Mouse (Mus musculus) brain, embryonic 18.5 days (tissue): ENCODE measurements around the gene Gab1.

ENCODE experiments used
- DNase-seq: peaks from one replicate; pipeline ENCODE4 v3.0.0-alpha.2; 2012; ENCODE audit warnings: low read depth, low spot score

The Gab1 gene

DNA sequence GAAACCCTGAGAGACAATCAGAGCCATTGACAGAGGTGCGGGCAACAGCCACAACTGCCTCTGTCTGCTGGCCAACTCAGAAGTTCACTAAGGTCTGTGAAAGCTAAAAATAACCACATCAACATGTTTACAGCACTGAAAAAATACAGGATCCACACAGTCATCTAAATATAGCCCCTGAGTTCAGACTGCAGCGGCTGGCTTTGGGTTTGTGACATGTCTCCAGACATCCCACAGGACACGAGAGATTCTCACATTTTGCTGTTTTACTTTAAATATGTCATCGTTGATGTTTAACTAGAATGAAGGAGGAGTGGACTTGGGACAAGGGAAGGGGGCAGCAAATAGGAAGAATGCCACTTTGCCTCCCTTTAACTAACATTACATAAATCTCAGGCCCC, 68.7 kb downstream of the Gab1 start:
- DNase-seq = no peak

DNA sequence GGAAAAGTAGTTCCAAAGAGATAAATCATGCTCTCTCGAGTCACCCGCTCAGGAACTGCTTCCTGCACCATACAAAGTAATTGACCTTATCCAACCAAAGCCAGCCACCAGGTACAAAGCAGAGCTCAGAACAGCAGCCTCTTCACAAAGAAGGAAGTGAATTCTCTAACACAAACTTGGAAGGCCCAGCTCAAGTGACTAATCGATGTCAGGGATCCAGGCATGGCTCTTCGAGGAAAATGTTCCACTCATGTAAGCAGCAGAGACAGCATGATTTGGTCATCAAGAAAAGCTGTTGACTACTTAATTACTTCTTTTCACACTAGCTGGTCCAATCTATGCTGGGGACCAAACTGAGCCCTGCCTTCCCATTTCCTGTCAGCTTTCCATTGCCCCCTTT, 69.4 kb downstream of the Gab1 start:
- DNase-seq = no peak

DNA sequence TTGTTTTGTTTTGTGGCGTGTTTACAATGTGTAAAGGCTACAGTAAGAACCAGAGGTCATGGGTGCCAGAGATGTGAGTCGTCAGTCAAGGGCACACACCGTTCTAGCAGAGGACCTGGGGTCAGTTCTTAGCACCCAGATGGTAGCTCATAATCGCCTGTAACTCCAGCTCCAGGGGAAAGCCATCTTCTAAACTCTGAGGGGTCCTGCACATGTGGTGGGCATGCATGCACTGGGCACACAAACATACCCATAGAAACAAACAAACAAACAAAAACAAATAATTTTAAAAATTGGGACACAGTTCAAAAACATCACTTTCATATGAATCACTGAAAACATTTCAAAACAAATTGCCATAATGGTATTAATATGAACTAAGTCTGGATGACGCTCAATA, 69.9 kb downstream of the Gab1 start:
- no peak for DNase-seq

DNA sequence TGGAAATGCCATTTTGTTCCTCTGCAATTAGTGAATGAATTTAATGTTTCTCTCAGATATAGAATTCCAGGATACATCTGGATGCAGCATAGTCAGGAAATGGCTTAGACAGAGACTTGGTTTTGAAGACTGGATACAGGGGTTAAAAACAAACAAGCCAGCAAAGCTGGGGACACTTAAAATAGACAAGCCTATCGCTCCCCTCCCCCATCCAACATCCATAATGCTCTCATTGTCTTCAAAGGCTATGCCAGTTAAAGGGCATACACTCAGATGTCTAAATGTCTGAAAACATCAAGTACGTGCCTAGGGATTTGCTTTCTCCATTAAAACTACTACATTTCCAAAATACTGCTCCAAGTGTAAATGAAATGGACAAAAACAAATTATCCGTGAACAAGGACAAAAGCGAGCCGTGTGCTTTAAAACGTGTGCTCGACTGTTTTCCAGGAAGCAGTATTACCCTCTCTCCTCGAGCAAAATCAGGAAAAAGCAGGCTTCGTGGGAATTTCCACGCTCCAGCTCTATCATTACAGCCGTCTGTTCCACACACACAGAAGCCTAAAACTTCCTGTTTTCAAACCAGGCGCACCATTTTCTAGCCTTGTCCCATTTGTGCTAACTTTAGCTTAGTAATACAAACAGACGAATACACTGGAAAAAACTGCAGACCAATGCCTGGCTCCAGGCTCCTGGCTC, 72.4 kb downstream of the Gab1 start:
- DNase-seq = no peak

DNA sequence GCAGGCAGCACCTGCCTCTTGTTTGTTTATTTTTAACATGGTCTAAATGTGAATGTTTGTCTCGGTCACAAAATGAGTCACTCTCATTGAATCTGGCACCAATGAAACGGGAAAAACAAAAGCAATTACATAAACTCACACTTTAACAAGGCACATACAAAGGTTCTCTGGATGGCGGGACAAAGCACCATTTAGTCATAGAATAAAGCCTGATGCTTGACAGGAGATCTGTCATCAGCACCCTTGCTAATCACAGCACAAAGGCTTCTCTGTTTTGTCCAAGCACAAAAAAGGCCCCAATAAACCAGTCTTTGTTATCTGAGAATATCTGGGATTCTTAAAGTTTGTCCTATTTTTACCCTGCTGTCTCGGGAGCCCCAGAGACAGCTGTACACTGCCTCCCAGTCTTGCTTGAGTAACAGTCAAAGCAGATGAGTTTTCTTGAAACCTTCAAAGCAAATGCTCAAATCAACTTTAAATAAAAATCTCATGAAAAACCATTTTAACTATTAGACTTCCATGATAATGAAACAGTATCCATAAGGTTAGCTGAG, 76.2 kb downstream of the Gab1 start:
- no peak for DNase-seq

DNA sequence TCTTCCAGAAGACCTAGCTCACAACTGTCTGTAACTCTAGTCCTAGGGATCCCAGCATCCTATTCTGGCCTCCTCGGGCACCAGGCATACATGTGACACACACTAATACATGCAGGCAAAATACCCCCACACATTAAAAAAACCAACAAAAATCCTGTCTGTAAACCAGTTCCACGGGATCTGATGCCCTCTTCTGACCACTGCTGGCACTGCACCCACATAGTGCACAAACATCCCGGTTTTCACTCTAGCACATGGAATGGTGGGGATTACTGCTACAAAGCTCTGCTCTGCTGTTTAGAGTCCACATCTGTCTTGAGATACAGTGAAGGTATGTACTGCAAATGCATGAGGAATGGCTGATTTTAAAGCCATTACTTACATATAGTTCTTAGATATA, 81.5 kb downstream of the Gab1 start:
- no peak for DNase-seq

DNA sequence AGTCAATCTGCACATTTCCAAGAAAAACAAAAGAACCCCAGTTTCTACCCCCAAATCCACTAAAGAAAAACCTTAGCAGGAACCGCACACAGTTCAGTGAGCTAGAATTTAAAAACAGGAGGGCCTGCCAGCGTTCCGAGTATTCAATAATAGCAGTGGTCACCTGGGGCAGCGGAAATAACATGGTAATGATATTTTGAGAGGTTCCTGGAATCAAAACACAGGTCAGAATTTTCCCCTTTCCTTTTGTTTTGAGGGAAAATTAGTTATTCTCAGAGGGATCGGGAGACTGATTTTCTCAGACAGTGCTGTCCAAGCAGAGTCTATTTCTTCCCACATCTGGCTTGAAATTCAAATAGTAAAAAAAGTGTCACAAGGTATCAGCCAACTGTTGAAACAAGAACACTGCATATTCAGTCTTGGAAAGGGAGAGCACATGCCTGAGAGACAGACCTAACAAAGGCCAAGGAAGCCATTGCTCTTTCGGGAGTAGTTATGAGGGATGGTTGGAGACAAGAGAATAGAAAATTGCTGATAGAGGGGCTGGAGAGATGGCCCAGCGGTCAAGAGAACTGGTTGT, 82.0 kb downstream of the Gab1 start:
- no peak for DNase-seq

DNA sequence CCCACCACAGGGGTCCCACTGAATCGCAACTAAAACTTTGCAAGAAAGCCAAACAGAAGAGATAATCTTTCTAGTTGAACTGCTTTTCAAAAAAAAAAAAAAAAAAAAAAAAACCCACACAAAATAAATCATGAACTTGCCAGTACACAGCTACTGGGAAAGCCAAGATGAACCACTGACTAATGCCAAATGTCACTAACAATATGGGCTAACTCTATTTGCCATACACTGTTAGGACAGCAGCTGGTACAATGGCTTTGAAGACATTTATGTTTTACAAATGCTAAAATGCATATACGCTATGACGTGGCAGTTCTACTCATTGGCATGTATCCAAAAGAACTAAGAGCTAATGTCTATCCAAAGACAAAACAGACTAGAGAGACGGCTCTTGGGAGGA, 84.2 kb downstream of the Gab1 start:
- no peak for DNase-seq

DNA sequence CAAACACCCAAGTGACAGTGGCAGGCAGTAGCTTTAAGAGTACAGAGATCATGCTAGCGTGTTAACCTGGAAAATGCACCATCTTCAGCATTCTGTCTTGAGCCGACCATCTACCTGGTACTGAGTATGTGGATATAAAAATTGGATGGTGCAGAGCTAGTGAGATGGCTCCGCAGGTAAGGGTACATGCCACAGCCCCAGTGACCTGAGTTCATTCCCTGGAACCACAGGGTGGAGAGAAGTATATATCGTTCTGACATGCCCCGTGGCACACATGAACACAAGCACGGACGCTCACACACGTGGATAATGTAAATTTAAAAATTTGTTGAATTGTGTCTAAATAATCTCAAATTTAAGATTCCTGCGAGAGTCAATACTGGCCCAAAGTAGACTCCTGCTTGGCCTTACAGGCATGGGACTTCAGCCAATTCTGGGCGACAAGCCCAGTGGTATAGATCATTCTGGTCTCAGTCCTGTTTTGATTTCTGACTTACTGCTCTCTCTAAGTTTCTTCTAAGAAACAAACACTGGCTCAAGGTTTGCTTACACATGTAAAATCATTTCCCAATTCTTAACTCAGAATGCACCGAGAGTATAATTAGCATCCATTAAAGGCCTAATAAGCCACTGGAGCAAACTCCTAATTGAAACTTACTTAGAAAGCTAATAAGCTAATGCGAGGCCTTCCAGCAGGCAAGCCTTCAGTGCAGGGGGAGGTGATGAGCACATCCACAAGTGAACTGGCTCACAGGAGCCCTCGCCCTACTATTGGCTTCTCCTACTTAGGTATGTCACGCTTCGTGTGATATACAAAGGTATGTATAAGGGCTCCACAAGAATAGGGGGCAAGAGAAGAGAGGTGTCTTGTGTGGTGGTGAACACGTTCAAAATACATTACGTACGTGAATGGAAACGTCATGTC, 85.5 kb downstream of the Gab1 start:
- DNase-seq = no peak

DNA sequence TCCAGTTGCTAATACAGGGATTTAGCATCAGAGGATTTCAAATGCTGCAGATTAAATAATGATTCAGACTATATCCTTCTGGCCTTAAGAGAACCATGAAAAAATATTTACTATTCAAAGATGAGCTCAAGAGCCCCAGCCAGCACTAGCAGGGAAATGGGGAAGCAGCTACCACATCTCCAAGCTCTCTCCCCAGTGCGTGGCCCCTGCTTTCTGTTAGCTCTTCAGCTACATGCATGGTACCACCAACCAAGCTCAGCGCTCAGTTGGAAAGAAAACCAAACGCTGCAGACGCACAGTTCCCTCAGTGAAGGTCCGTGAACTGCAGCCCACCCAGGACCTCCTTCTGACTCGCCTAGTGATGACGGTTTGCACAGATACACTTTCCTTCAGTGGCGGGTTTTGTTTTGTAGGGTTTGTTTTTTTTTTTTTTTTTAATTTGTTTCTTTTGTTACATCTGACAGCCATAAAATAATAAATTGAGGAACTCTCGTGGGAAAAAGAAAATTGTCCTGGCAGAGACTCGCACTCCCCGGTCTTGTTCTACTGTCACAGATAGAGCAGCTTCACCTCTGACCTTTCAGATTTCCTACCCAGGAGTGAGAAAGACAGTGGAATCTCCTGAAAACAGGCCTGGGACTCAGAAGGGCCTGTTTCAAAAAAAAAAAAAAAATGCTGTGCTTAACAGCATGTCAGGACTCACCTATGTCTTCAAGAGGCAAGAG, 86.4 kb downstream of the Gab1 start:
- no peak for DNase-seq

DNA sequence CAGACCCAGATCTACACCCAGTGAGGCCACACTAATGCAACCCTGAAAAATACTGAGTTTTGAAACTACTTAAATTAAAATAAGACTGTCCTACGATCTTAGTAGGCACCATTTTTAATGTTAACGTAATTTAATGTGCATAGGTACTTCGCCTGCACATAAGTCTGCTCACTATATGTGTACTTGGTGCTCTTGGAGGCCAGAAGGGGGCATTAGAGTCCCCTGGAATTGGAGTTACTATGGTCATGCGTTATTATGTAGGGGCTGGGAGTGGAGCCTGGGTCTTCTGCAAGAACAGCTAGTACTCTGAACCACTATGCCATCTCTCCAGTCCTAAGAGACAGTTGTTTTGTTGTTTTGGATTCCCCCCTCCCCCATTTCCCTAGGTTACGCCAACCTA, 88.1 kb downstream of the Gab1 start:
- DNase-seq = no peak

DNA sequence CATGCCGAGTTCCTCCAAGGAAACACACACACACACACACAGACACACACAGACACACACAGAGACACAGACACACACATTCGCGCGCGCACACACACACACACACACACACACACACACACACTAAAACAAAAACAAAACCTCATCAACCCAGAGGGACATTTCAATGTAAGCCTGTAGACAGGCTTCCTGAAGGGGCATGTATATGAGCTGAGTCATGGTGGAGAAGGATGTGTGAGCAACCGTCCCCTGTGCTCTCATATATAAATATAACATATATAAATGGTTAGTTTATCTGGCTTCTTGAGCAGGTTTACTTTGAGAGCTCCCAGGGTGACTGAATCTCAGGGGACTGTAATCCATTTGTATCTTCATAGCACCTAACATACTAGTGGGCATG, 91.0 kb downstream of the Gab1 start:
- DNase-seq = no peak

DNA sequence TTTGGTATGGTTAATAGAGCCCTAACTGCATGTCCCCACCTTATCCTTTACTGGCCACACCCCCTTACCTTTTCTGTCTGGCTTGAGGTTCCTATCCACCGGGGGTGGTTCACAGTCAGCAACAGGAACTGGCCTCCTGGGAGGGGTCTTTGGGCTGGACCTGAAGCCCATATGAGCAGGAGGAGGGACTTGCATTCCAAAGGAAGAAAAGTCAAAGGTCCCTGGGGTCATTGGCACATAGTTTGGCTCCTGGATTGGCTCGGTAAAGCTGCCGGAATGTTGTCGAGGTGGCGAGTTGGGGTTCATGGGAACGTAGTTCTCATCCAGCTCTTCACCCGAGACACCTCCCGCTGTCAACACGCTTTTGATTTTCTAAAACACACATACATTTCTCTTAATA, 95.8 kb downstream of the Gab1 start:
- no peak for DNase-seq

DNA sequence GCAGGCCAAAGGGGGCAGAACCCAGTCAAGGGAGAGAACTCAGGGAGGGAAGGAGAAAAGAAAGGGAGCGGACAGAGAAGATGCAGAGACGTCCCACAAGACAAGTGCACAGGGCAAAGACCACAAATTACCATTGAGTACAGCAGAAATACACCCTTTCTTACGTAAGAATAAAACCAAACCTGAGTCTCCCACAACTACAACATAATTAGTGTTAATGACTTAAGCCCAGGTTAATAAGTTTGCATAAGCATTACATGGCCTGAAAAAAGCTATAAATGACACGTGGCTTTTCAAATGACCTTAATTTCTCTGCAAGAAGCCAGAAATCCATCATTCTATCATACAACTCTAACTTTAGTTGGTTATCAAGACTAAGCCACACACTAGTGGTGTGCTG, 97.0 kb downstream of the Gab1 start:
- DNase-seq = no peak

DNA sequence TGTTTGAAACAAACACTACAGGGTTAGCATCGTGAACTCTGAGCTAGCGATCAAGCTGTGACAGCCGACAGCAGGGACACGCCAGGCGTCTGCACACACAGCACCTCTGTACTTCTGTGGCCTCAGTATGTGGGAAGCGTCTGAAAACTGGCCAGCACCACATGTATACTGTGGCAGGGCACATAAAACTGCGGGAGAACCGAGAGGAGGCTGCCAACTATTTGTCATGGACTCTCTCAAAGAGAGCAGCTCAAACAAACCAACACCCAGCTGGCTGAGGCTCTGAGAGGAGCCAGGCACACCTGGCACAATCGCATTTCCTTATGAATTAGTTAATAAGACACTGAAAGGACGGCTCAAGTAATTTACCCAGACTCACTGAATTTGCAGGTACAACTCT, 99.0 kb downstream of the Gab1 start:
- DNase-seq = no peak

DNA sequence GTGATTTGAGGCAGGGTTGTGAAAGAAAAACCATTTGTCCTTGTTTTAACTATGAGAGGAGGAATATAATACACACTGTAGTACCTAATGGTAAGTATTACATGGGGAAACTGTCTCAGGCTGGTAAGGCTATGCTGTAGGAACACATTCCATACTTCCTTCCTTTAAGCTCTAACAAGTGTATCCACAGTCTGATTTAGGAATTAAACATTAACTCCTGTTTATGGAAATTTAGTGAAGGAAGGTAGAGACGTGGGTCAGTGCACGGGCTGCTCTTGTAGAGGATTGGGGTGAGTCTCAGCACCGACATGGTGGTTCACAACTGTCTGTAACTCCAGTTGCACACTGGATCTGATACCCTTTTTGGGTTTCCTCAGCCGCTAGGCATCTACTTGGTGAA, 100.0 kb downstream of the Gab1 start:
- no peak for DNase-seq

DNA sequence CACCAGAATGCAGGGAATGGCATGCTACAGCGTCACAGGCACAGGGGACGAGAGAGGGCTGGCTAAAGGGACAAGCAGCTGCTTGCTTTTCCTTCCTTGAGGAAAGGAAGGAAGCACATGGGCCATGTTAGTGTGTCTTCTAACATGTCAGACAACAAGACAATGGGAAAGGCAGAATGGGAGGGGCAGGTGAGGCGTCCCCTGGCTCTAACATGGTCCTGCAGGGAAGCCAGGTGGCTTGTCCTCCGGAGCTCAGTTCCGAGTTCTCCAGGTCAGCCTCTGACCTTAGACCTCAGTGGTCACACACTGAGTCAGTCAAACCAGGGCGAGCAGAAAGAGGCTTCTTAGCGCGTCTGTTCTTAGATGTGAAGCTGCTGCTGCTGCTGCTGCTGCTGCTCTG, 103.9 kb downstream of the Gab1 start:
- DNase-seq = no peak

DNA sequence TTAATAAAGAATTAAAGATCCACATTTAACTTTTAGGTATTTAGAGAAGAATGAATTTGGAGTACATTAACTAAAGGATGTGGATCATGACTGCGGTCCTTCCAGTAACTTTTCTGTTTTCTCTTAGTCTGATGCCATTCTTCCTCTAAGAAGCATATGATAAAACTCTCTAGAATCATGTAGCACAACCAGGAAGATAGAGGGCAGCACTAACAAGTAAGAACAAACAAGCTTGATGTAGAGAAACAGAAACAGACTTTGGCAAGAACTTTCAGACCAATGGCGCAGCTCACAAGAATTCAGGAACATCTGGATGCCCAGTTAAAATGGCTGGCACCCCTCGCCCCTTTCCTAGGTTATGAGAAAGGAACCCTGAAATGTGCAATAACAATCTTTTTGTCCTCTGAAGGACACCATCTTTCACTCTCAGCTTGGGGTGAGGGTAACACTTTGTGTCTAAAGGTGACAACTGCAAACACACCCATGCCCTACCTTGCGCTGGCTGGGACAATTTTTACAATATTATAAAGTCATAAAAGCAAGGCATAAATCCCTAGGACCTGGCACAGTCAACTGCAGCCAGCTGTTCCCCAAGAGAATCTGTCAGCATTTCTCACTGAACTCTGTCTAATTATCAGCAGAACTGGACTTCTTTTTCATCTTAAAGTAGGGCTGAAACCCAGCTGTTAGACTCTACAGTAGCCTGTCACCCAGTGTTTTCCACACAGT, 107.4 kb downstream of the Gab1 start:
- DNase-seq = peak; percentile 26

DNA sequence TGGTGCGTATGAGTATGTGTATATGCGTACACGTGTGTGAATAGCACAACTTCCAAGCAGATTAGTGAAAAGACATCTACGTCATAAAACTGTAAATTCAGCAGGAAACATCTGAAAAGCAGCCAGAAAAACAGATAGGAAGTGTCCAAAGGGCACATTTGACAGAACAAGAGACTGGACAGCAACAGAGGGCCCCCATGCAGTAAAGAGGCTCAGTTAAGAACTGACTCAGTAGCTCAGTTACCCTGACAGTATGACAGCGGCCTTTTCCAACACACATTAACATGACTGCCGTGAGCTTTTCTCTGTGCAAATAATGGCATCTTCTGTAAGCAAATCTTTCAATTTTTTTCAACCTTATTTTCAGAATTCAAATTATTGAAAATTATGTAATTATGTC, 111.9 kb downstream of the Gab1 start:
- DNase-seq = no peak

DNA sequence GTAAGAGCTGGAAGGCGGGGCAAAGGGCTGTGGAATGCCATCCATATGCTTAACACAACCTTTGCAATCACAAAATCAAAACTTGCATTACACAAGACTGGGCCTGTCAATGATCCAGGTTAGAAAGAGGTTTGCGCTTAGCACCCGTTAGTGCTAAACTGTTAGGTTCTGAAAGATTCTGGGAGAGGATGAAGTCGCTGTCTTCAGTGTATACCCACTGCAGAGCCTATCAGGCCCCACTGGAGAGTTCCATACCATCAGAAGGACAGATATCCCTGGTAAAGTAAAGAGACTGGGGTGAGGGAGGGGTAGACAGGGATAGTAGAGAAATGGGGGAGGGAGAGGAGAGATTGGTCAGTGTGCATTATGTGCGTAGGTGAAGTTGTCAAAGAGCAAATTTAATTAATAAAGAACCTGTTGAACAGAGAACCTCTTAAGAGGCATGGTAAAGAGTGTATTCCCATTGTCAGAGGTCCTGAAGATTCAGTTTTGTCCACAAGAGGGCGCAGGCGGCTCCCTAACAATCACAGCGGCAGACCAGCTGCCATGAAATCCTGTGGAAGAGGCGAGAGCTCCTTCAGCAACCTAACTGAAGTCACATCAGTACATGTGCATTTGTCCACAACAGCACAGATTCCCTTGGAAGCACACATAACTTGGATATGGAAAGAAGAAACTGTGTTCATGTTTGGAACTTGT, 127.2 kb downstream of the Gab1 start:
- no peak for DNase-seq

DNA sequence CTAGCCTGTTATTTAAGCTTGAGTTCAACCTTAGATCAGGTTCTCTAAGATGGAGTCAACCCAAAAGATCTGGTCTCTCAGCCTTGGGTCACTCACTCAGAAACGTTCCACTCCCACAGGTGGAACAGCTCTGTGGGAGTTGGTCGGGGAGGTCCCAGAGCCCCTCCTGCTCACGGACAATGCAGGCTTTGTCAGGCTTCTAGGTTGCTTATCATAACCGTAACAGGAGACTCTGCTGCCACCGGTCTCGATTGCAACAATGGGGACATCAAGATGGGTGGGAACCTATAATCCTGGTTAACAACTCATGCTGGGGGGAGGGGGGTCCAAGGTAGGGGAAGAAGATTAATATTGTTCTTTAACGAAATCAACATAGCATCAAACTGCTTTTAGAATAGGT, 127.9 kb downstream of the Gab1 start:
- no peak for DNase-seq
